Mouse (Mus musculus) liver, postnatal 0 days (tissue): ENCODE data around the gene Atp1b1.

Experiments
- CTCF ChIP-seq: sonication (generic); IDR thresholded peaks from 2 replicates; pipeline ENCODE4 v1.5.1; 2016; ENCODE audit warnings: antibody characterized with exemption, low read depth
- EP300 ChIP-seq: IDR thresholded peaks from 2 replicates; pipeline ENCODE4 v1.6.1; 2016; ENCODE audit warnings: antibody characterized with exemption, low read depth, mild to moderate bottlenecking

- TF ChIP-seq CTCF (no peak), EP300 (no peak)
These were observed 66.0 kb downstream of the Atp1b1 start for GRCm38 (mm10) chr1:164392176-164392575.
